9 mouse cellular contexts compared by ENCODE assay signal in the genomic region with DNA sequence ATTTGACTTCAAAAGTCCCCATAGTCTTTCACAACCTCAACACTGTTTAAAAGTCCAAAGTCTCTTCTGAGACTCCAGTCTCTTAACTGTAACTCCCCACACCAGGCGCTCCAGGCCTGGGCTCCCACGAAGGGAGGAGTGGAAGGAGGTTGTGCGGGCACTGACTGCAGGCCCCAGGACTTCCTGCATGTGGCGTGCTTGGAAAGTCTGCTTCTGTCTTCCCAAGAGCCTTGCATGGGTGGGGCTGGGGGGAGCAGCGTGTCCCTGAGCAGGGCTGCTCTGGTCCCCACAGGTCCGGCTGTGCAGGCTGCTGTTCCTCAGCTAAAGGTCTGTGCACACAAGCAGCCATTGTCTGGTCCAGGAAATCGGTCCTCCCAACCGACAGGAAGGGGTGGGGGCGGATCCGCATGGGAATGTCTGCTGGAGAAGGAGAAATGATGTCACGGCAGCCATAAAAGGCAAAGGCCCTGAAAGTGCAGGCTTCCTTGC. TPM values are rescaled to one million over a fixed set of nuclear protein-coding genes. Genes with fewer than 3 reads are reported as not detected.
DNase-seq lines count a peak whose midpoint lies in the region; ATAC-seq and TF ChIP-seq lines count a peak whose summit lies in the region.
"Had no signal": no experiment of that assay in that cellular context is flagged by ENCODE, and none has a peak within 500 bp of the region (broad histone marks: within the 10 kb centered on the region; RNA-seq: fewer than 3 reads in every experiment).

No protein-coding gene starts in this region.

- H3K9me3 ChIP-seq in ES-E14 (ENCODE audit: control insufficient read depth, insufficient read depth, low read depth, low read length): no peaks in the 10 kb centered on the region
- no peaks in the 10 kb centered on the region; the same call in none of the 2 replicates for H3K9me3 ChIP-seq in heart, embryonic 11.5 days (replicated peaks; ENCODE audit: control insufficient read depth, low read length)
- H3K9me3 ChIP-seq in lung, embryonic 15.5 days: no peaks in the 10 kb centered on the region

- no peaks in the 10 kb centered on the region for H3K36me3 ChIP-seq in ES-E14 (ENCODE audit: control insufficient read depth, insufficient read depth, low read length, poor library complexity, severe bottlenecking)
- H3K36me3 ChIP-seq in heart, embryonic 11.5 days (ENCODE audit: control insufficient read depth, insufficient read depth, low read length): no peaks in the 10 kb centered on the region
- no peaks in the 10 kb centered on the region for H3K36me3 ChIP-seq in lung, embryonic 15.5 days

- DNase-seq in ES-E14 (ENCODE audit: low read depth, low spot score): peak; percentile 43
- peak; percentile 64 for DNase-seq in embryo, embryonic 10.5 days (ENCODE audit: low spot score)
- DNase-seq in kidney, adult 8-10 months: peak; percentile 51 to 57
- no peak for DNase-seq in thymus, adult 18-20 months
- no peak for DNase-seq in natural killer cell, adult 2 months (ENCODE audit: low spot score in 2 of 2)
- DNase-seq in ovary, postnatal 36 days (ENCODE audit: low spot score): no peak

- H3K27ac ChIP-seq in ES-E14 (ENCODE audit: insufficient read depth, low read depth, low read length, poor library complexity, severe bottlenecking): no peak overlapping the region
- peak overlapping the region; percentile 54 for H3K27ac ChIP-seq in heart, embryonic 11.5 days (ENCODE audit: low read depth, low read length)
- peak overlapping the region; percentile 66 for H3K27ac ChIP-seq in lung, embryonic 15.5 days

- no peak overlapping the region for H3K4me2 ChIP-seq in heart, embryonic 11.5 days
- H3K4me2 ChIP-seq in lung, embryonic 15.5 days: peak overlapping the region; percentile 8; the same call in 1 of the 2 replicates

- H3K27me3 ChIP-seq in heart, embryonic 11.5 days (ENCODE audit: control insufficient read depth, insufficient read depth, low read length): no peaks in the 10 kb centered on the region
- no peaks in the 10 kb centered on the region for H3K27me3 ChIP-seq in lung, embryonic 15.5 days

- 47% methylated on average over 11 of the region's 11 CpGs for WGBS in heart, embryonic 11.5 days (ENCODE audit: insufficient replicate concordance)
- WGBS in lung, embryonic 15.5 days: 40% methylated on average over 11 of the region's 11 CpGs

- H3K4me3 ChIP-seq in ES-E14 (ENCODE audit: insufficient read depth in 1 of 2, low read depth in 1 of 2, low read length in 2 of 2, poor library complexity in 1 of 2, severe bottlenecking in 1 of 2): peak overlapping the region in 1 of 2 experiments; percentile 25; a peak in 2 of 4 replicates
- H3K4me3 ChIP-seq in heart, embryonic 11.5 days (ENCODE audit: low read depth, low read length): no peak overlapping the region
- H3K4me3 ChIP-seq in lung, embryonic 15.5 days: no peak overlapping the region

- H3K9ac ChIP-seq in ES-E14 (ENCODE audit: insufficient read depth, low read depth, low read length, poor library complexity, severe bottlenecking): 0 out of 2 replicates have a peak overlapping the region, but pooled peaks have one; percentile 19
- H3K9ac ChIP-seq in heart, embryonic 11.5 days (ENCODE audit: low read depth, low read length): no peak overlapping the region
- no peak overlapping the region for H3K9ac ChIP-seq in lung, embryonic 15.5 days

- peak; percentile 67; the same call in 1 of the 2 replicates for ATAC-seq in heart, embryonic 11.5 days (replicated peaks; ENCODE audit: insufficient number of reproducible peaks, low FRiP score, low TSS enrichment)
- peak; percentile 79 for ATAC-seq in lung, embryonic 15.5 days (ENCODE audit: borderline replicate concordance, extremely low read depth, low FRiP score, low TSS enrichment)
- ATAC-seq: Patski had no signal

- in situ Hi-C loops in ES-E14 (cut with MboI; ENCODE audit: low sequenced_read_pairs in 2 of 2, unreplicated experiment in 2 of 2): no loop called here

- peaks cover 0 to 9% of the 10 kb centered on the region in 2 experiments; a peak in 2 of 4 replicates for H3K4me1 ChIP-seq in ES-E14 (ENCODE audit: control insufficient read depth in 2 of 2, insufficient read depth in 2 of 2, low read length in 2 of 2, poor library complexity in 1 of 2)
- no peaks in the 10 kb centered on the region for H3K4me1 ChIP-seq in heart, embryonic 11.5 days (ENCODE audit: control insufficient read depth, insufficient read depth, low read length)
- H3K4me1 ChIP-seq in lung, embryonic 15.5 days: peaks cover 6% of the 10 kb centered on the region; the same call in 1 of the 2 replicates

TF ChIP-seq in ES-E14, 5 proteins besides CTCF, POLR2A, EP300 and RAD21:
- TF ChIP-seq ZC3H11A (IDR thresholded peaks at IDR 0.05; ENCODE audit: borderline replicate concordance, low read depth, low read length): no peak
- no peak for TF ChIP-seq ZNF384 (IDR thresholded peaks at IDR 0.05; ENCODE audit: low read depth, low read length)
- no peak for TF ChIP-seq CHD2 (IDR thresholded peaks at IDR 0.05; ENCODE audit: low read depth, low read length)
- TF ChIP-seq HCFC1 (IDR thresholded peaks at IDR 0.05; ENCODE audit: borderline replicate concordance, insufficient read depth, low read length): no peak
- TF ChIP-seq MAFK (IDR thresholded peaks at IDR 0.05; ENCODE audit: insufficient read depth, low read depth, low read length): no peak

RNA-seq across cellular contexts. Expression of gene Mn1, which starts 48.7 kb away (rescaled TPM):
- 1.9 and 2.8 TPM in 2 replicates for total RNA-seq in ES-E14 (2012; rRNA removed)
- 6.6 and 7.1 TPM in 2 replicates for polyA plus RNA-seq in heart, embryonic 11.5 days (2014; fragmentation: Nextera tagmentation; extraction: Ambion mirVana)
- polyA plus RNA-seq in lung, embryonic 15.5 days (2015; fragmentation: Nextera tagmentation; extraction: Ambion mirVana): 7.8 and 9.0 TPM in 2 replicates

Comparison
In these comparisons a context has a peak if more than half of its experiments do, and no peak if none do; other contexts are left out.
1. DNase-seq: peak in ES-E14 (single experiment), embryo, embryonic 10.5 days (single experiment) and kidney, adult 8-10 months (2 of 2); none in thymus, adult 18-20 months (0 of 2), natural killer cell, adult 2 months (0 of 2) and ovary, postnatal 36 days (single experiment).